Mouse (Mus musculus) ES-E14 (cell line): ENCODE measurements around the gene Mri1. TPM values are rescaled to one million over a fixed set of nuclear protein-coding genes. Genes with fewer than 3 reads are reported as not detected.
A peak's percentile ranks its signal among the peaks of the same experiment; 100 is the strongest.

Experiments
- DNase-seq: peaks from one replicate; pipeline ENCODE4 v3.0.0-alpha.2; 2013; ENCODE audit warnings: low read depth, low spot score
- H3K27ac ChIP-seq: 2 replicates; pipeline ENCODE4 v1.5.1; 2012; ENCODE audit warnings: low read depth, mild to moderate bottlenecking, low read length, moderate library complexity, mixed read lengths; ENCODE audit not compliant: poor library complexity, insufficient read depth, severe bottlenecking
- H3K36me3 ChIP-seq: 2 replicates; pipeline ENCODE4 v1.6.1; 2012; ENCODE audit warnings: mild to moderate bottlenecking, low read length, moderate library complexity, mixed read lengths; ENCODE audit not compliant: control insufficient read depth, poor library complexity, insufficient read depth, severe bottlenecking
- H3K4me1 ChIP-seq, 2 experiments: fragments of 150-350 bp in 1 of 2; sonication (generic) in 1 of 2; 2 replicates each; pipeline ENCODE4 v1.6.1; 2012; ENCODE audit warnings: low read length in 2 of 2, mild to moderate bottlenecking in 1 of 2, mixed read lengths in 1 of 2; ENCODE audit not compliant: control insufficient read depth in 2 of 2, insufficient read depth in 2 of 2, poor library complexity in 1 of 2
- H3K4me3 ChIP-seq, 2 experiments: fragments of 150-350 bp in 1 of 2; sonication (generic) in 1 of 2; 2 replicates each; pipeline ENCODE4 v1.5.1; 2012; ENCODE audit warnings: low read length in 2 of 2, low read depth in 1 of 2, mild to moderate bottlenecking in 1 of 2, mixed read lengths in 1 of 2; ENCODE audit not compliant: insufficient read depth in 1 of 2, poor library complexity in 1 of 2, severe bottlenecking in 1 of 2
- H3K9ac ChIP-seq: 2 replicates; pipeline ENCODE4 v1.6.1; 2012; ENCODE audit warnings: low read depth, mild to moderate bottlenecking, low read length, mixed read lengths; ENCODE audit not compliant: poor library complexity, insufficient read depth, severe bottlenecking
- H3K9me3 ChIP-seq: fragments of 150-350 bp; sonication (generic); 2 replicates; pipeline ENCODE4 v1.6.1; 2012; ENCODE audit warnings: low read depth, mild to moderate bottlenecking, low read length; ENCODE audit not compliant: control insufficient read depth, insufficient read depth
- CHD2 ChIP-seq: IDR thresholded peaks from 2 replicates; pipeline ENCODE4 v1.6.1; 2014; ENCODE audit warnings: mild to moderate bottlenecking, low read depth, low read length, inconsistent platforms
- HCFC1 ChIP-seq: IDR thresholded peaks from 2 replicates; pipeline ENCODE4 v1.6.1; 2012; ENCODE audit warnings: low read length, inconsistent platforms, borderline replicate concordance; ENCODE audit not compliant: insufficient read depth
- MAFK ChIP-seq: IDR thresholded peaks from 2 replicates; pipeline ENCODE4 v1.6.1; 2014; ENCODE audit warnings: mild to moderate bottlenecking, low read depth, low read length, inconsistent platforms; ENCODE audit not compliant: insufficient read depth
- ZC3H11A ChIP-seq: IDR thresholded peaks from 2 replicates; pipeline ENCODE4 v1.6.1; 2012; ENCODE audit warnings: low read depth, mild to moderate bottlenecking, inconsistent platforms, low read length, borderline replicate concordance
- ZNF384 ChIP-seq: IDR thresholded peaks from 2 replicates; pipeline ENCODE4 v1.6.1; 2012; ENCODE audit warnings: low read depth, low read length, inconsistent platforms
- in situ Hi-C, 2 experiments: fragments of 600-800 bp; cut with MboI; formaldehyde crosslinking; loops; one replicate each; pipeline ENCODE4 v1.15.1; 2025; ENCODE audit warnings: low sequenced_read_pairs in 2 of 2, inconsistent platforms in 1 of 2; ENCODE audit not compliant: unreplicated experiment in 2 of 2
- total RNA-seq: library from RNA; depleted of rRNA; stranded (reverse); fragments of 300-350 nt; gene quantifications from 2 replicates; pipeline ENCODE4 v1.2.3, GENCODE M21; 2012

Mri1 gene
- total RNA-seq, 1 experiment = 32.7 TPM

- no peak overlapping the region for H3K9ac ChIP-seq
- DNase-seq = no peak
- in situ Hi-C loops = no loop called here
- no peak overlapping the region for H3K27ac ChIP-seq
- no peak for TF ChIP-seq ZC3H11A
- TF ChIP-seq CHD2 = no peak
- TF ChIP-seq HCFC1 = no peak
- TF ChIP-seq MAFK = no peak
- no peak for TF ChIP-seq ZNF384
- H3K9me3 ChIP-seq = no peaks in the 10 kb centered on the region
- peaks cover 0 to 5% of the 10 kb centered on the region in 2 experiments; a peak in 1 of 4 replicates for H3K4me1 ChIP-seq
- no peaks in the 10 kb centered on the region for H3K36me3 ChIP-seq
- H3K4me3 ChIP-seq = no peak overlapping the region
Measured at GRCm38 (mm10) chr8:84276447-84276846, 19.3 kb upstream of the Mri1 start.

GRCm38 (mm10) chr8:84273968-84274367, 16.8 kb upstream of the Mri1 start:
- Histone ChIP-seq H3K9me3 (no peaks in the 10 kb centered on the region), H3K27ac (no peak overlapping the region), H3K9ac (no peak overlapping the region), H3K4me3 (no peak overlapping the region), H3K36me3 (no peaks in the 10 kb centered on the region), H3K4me1 (peaks cover 2 to 11% of the 10 kb centered on the region in 2 experiments; a peak in 2 of 4 replicates)
- no peak for TF ChIP-seq ZC3H11A
- TF ChIP-seq CHD2 = no peak
- no peak for TF ChIP-seq MAFK
- no peak for TF ChIP-seq HCFC1
- TF ChIP-seq ZNF384 = no peak
- in situ Hi-C loops = no loop called here
- no peak for DNase-seq

- no peak overlapping the region for H3K9ac ChIP-seq
- no peak for DNase-seq
- no peak overlapping the region for H3K27ac ChIP-seq
- in situ Hi-C loops = no loop called here
- H3K4me1 ChIP-seq = peaks cover 2 to 11% of the 10 kb centered on the region in 2 experiments; a peak in 2 of 4 replicates
- TF ChIP-seq HCFC1 = no peak
- no peak for TF ChIP-seq ZNF384
- no peak for TF ChIP-seq MAFK
- no peak for TF ChIP-seq ZC3H11A
- TF ChIP-seq CHD2 = no peak
- H3K9me3 ChIP-seq = no peaks in the 10 kb centered on the region
- H3K36me3 ChIP-seq = peaks cover 3% of the 10 kb centered on the region; the same call in 1 of the 2 replicates
- H3K4me3 ChIP-seq = no peak overlapping the region
Measured at GRCm38 (mm10) chr8:84272302-84272701, 15.2 kb upstream of the Mri1 start.

DNA sequence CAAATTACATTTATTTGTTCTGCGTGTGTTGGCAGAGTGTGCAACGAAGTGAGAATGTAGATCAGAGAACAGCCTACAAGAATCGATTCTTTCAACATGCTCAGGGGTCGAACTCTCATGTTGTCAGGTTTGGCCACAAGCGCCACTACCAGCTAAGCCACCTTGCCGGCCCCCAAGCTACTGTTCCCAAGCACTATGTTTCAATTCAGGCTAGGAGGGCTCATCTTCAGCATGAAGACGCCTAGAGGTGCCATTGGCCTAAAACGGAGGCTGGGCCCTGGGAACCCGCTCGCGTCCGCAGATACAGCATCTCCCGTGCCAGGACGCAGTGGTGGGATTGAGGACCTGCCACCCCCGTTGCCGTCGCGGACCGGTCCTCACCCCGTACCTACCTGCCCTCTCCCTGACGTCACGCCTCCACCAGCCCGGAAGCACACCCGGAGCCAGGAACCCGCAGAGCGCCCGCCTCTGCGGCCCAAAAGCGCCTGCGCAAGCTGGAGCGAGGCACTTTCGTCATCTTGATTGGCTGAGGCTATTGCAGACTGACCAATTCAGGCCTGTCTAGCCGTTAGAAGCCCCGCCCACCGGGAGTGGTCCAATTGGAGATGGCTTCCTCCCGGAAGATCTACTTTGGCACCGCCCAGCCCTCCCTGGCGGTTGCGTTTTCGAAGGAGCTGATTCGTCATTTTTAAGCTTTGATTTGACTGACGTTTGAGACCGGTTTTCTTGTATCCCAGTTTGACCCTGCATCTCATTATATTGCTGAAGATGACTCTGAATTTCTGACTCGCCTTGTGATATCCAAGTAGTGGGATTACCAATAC, 13.0 kb upstream of the Mri1 start, which contains the start of gene Ccdc130:
Gene Ccdc130 (minus strand): TSS at position 431 of the 824 bp plus-strand sequence.
- TF ChIP-seq ZNF384 = no peak
- peak; percentile 72 for TF ChIP-seq CHD2
- TF ChIP-seq ZC3H11A = peak; percentile 77
- 0 out of 2 replicates have a peak, but pooled peaks have one; percentile 54 for TF ChIP-seq MAFK
- no peak; the same call in 1 of the 2 replicates for TF ChIP-seq HCFC1
- no peaks in the 10 kb centered on the region for H3K9me3 ChIP-seq
- H3K27ac ChIP-seq = peak within 1 kb of the TSS; percentile 45; the same call in 1 of the 2 replicates
- DNase-seq = peak; percentile 100
- H3K9ac ChIP-seq = peak within 1 kb of the TSS; percentile 89
- H3K36me3 ChIP-seq = peaks cover 10% of the 10 kb centered on the region; the same call in 1 of the 2 replicates
- H3K4me1 ChIP-seq = peaks cover 2 to 6% of the 10 kb centered on the region in 2 experiments; a peak in 2 of 4 replicates
- in situ Hi-C loops = no loop called here
- peak within 1 kb of the TSS; percentile 84 to 99 for H3K4me3 ChIP-seq
